Mouse (Mus musculus): ENCODE measurements around the gene Rbp2. TPM values are rescaled to one million over a fixed set of nuclear protein-coding genes. Genes with fewer than 3 reads are reported as not detected.

Gene Rbp2
- total RNA-seq (2021) = not detected
- long read RNA-seq, experiment 1 = 0 reads
- long read RNA-seq, experiment 2 = 0 reads

GRCm38 (mm10) chr9:98485815-98486214 lies at the start of gene Rbp2:
Gene Rbp2 (plus strand): TSS chr9:98486115.
- DNase-seq = no peak

- no peak for DNase-seq
These were observed 48.1 kb upstream of the Rbp2 start for GRCm38 (mm10) chr9:98437819-98438218.

- DNase-seq = no peak
These were observed 46.8 kb upstream of the Rbp2 start for GRCm38 (mm10) chr9:98439091-98439490.

DNA sequence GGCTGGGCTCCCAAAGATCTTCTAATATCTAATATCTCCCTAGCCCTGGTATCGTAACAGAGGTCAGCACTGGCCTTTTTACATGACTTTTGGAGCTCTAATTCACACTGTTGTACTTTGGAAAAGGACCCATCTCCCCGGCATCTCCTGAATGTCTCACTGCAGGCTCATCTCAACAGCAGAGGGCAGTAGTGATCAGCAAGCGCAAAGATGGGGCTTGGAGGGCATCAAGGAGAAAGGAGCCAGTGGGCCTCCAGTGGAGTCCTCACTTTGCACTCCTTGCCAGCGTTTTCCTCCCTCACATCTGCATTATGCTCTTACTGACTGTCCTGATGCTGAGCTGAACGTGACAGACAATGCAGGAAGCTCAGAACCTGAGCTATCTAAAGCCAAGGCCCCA lies 43.3 kb upstream of the Rbp2 start:
- peak in 1 of 2 experiments; percentile 73 for DNase-seq

GRCm38 (mm10) chr9:98445359-98446149 lies 40.4 kb upstream of the Rbp2 start:
- peak in 1 of 2 experiments; percentile 45 for DNase-seq

DNA sequence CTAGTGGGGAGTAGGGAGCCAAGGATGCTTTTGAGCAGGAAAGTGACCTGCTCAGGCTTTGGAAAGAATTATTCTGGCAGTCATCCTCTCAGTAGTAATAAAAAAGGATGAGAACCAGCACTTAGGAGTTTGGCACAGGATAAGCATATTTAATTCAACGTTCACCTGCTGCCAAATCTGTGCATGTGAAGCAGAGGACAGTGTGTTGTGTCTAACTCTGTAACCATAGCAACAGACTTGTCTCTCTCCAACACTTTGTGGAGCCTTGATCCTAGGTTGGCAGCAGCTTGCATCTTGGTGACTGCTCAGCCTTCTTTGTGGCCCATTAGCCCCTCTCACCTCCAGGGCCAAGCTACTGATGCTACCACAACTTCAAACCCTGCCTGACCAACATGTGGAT lies 34.9 kb upstream of the Rbp2 start:
- no peak for DNase-seq

DNA sequence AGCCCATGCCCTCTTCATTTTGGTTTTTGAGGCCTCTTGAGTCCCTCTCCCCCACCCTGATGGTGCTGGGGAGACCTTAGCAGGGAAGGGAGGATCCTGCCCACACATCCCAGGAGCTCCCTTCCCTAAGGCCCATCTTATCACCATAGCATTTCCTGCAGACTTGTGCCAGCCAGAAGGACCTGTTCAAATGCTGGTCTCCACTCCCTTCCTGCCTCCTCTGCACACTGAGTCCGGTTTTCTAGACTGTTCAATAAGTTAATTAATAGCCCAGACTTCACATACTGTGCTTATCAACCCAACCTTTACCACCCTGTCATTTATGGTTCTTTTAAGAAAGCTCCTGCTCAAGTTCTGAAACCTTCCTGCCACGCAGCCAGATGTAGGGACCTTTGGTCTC lies 19.2 kb upstream of the Rbp2 start:
- no peak for DNase-seq

GRCm38 (mm10) chr9:98480172-98480749 lies 5.7 kb upstream of the Rbp2 start:
- no peak for DNase-seq

DNA sequence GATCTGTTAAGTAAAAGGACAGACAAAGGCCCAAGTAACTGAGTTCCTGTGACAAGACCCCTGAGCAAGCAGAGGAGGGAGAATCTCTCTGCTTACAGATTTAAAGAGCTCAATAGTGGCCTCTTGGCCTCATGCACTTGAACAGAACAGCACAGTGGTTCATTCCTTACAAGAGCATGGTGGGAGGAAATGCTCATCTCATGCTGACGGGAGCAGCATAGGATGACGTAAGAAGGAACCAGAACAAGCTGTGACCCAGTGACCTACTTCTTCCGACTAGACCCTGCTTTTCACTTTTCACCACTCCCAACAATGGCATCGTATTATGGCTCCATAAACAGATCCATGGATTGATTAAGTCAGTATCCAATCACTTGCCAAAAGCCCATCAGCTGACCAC lies 3.7 kb upstream of the Rbp2 start:
- no peak for DNase-seq

GRCm38 (mm10) chr9:98485020-98485419 lies 895 bp upstream of the Rbp2 start:
- DNase-seq = no peak

DNA sequence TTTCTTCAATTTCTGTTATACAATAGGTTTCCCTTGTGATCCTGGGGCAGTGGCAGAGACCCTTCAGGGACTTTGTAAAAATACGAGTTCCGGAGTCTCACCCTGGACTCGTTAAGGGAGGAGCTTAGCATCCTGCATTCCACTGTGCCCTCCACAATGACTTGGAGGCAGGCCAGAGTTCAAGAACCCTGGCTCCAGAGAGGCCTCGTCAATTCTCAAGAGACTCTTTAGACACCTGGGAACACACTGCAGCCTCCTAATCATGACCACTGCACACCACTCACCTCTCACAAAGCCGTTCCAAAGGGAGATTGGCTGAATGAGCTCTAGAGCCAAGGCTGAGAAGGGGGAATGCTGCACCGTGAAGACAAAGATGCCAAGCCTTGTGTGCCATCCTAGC lies 1.4 kb downstream of the Rbp2 start:
- peak in 1 of 2 experiments; percentile 11 for DNase-seq

- DNase-seq = peak in 1 of 2 experiments; percentile 4
These were observed 3.6 kb downstream of the Rbp2 start for GRCm38 (mm10) chr9:98489532-98489931.

DNA sequence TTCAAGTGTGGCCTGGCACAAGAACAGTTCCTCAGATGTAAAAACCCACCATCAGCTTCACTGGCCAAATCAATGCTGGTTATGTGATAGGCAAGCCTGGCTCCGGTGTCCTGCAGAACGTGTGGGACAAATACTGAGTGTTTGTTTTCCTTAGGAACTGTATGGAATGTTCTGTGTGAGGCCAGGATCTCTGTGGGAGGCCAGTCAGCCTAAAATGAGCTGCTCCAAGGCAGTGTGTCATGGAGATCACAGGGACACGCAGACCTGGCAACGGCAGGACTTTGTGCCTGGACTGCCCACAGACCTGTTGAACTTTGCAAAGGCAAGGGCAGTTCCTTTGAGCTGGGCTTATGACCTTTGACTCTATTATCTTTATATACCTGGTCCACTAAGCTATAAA lies 4.2 kb downstream of the Rbp2 start:
- DNase-seq = peak in 1 of 2 experiments; percentile 25

- DNase-seq = no peak
These were observed 5.2 kb downstream of the Rbp2 start for GRCm38 (mm10) chr9:98491071-98491470.

DNA sequence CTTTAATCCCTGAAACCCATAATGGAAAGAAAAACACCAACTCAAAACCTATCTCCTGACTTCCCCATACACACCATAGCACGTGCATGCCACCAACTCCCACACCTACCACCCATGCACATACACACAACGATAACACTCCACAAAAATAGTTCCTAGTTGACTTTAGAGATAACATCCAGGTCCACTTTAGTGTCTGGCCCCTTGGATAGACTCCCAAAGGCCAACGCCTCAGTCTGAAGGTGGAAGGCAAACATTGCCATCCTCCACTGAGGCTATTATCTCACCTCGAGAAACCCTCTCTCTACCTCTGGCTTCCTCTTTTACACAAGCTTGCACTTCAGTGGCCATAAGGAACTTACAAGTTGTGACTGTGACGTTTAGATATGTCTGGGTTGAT lies 6.3 kb downstream of the Rbp2 start:
- DNase-seq = no peak

DNA sequence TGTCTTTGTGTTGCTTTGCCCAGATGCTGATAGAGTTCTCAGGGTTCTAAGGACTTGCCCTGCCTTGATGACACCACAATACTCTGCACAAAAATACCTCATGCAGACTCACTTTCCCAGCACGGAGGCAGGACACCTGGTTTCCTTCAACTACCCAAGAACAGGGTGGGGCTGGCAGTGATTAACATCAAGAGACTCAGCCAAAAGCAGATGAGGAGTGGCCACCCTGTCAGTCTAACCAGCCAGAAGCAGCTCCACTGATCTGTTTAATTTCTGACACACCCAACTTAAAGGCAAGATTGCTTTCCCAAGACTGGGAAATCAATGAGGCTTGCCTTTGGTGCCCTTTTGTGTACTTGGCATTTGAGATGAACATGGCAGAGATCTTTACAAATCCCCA lies 6.9 kb downstream of the Rbp2 start:
- DNase-seq = no peak

DNA sequence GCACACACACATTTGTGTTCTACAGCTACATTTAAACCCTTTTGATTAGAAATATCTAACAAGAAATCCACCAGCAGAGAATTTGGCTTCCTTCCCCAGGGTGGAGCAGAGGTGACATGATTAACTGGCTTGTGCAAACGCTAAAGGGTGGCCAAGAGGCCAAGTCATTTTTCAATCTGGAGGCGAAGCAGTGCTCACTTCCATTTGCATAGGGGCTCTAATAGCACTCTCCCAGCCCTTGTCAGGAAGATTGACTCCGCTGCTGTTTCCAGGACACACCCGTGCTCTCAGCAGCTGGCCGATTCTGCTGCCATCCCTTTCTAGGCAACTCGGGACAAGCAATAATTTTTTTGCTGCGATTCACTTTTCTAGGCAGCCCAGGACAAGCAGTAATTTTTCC lies 11.2 kb downstream of the Rbp2 start:
- peak; percentile 24 to 63 for DNase-seq

DNA sequence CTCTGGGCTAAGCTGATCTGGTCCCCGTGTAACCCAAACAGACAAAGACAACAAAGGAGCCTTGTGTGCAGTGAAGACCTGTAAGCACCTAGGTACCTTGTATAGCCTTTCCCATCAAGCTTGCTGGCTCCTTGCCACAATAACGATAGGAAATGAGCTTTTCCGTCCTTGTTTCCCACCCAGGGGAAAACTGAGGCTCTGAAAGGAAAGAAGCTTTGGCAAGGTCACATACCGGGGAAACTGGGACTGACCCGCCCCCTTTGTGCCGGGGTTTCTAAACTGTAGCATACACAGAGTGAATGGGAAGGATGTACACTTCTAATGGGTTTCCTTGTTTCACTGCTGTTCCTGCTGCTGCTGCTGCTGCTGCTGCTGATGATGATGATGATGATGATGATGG lies 12.1 kb downstream of the Rbp2 start:
- DNase-seq = peak; percentile 50 to 69

- DNase-seq = no peak
These were observed 12.9 kb downstream of the Rbp2 start for GRCm38 (mm10) chr9:98498717-98499268.

GRCm38 (mm10) chr9:98499601-98500000 lies 13.7 kb downstream of the Rbp2 start:
- DNase-seq = no peak

GRCm38 (mm10) chr9:98507480-98507879 lies 21.6 kb downstream of the Rbp2 start:
- DNase-seq = no peak

DNA sequence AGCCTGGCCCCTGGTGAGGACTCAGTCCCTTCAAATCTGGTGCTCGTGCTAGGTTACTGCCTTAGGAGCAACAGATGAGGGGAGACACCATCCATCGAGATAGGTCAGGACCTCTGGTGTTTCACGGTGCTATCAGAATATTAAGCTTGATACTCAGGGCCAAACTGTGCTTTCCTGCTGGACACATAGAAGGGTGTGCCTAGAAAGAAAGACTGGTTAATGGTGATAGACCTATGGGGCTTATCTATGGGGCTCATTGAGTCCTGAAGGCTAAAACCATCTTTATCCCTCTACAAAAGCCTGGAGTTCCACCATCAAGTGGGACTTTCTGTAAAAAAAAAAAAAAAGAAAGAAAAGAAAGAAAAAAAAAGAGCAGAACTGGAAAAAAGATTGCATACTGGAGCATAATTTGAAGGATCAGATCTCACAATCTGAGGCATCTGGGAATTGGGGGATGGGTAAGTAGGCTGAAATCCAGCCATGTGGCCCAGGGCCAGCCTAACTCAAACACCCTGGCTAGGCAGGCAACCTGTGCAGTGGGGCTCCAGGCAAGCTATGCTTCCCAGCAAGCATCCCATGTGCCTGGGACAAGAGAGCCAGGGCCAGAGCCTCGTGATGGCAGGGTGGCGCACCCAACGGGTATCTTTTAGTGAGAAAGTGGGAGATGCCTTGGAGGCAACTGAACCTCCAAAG lies 24.6 kb downstream of the Rbp2 start:
- DNase-seq = no peak

DNA sequence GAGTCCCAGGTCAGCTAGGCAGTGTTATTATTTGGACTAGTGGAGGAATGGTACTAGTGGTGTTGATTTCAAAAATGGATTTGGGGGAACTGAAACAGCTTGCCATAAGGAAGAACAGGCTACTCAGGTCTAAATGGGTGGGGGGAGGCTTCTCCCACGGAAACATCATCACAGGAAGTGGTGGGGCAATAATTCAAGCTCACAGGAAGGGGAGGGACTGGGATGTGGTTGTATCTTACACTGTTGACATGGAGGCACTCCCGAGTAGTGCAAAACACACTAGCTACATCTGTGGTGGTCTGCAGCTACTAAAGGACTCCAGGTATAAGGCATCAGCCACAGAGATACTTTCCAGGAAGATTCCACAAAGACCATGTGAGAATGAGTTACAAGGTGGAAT lies 38.0 kb downstream of the Rbp2 start:
- DNase-seq = no peak

Measured in heart, adult 18-20 months (tissue).